Mouse (Mus musculus): ENCODE data around the gene Slc26a10.

Gene Slc26a10

GRCm38 (mm10) chr10:127183759-127184158 is 3.3 kb upstream of the Slc26a10 start:
- no peak for DNase-seq (ENCODE audit: low spot score in 2 of 2)

- DNase-seq (ENCODE audit: low spot score in 2 of 2): no peak
Measured at GRCm38 (mm10) chr10:127182624-127183023, 2.2 kb upstream of the Slc26a10 start.

GRCm38 (mm10) chr10:127181566-127181965 is 1.1 kb upstream of the Slc26a10 start:
- no peak for DNase-seq (ENCODE audit: low spot score in 2 of 2)

- no peak for DNase-seq (ENCODE audit: low spot score in 2 of 2)
Measured at GRCm38 (mm10) chr10:127180695-127181047, 226 bp upstream of the Slc26a10 start.

- no peak for DNase-seq (ENCODE audit: low spot score in 2 of 2)
Measured at GRCm38 (mm10) chr10:127178286-127179027, 2.0 kb downstream of the Slc26a10 start.

GRCm38 (mm10) chr10:127177719-127178118 is 2.7 kb downstream of the Slc26a10 start:
- DNase-seq (ENCODE audit: low spot score in 2 of 2): no peak

GRCm38 (mm10) chr10:127177235-127177634 is 3.2 kb downstream of the Slc26a10 start:
- DNase-seq (ENCODE audit: low spot score in 2 of 2): no peak

GRCm38 (mm10) chr10:127176756-127177155 is 3.7 kb downstream of the Slc26a10 start:
- DNase-seq (ENCODE audit: low spot score in 2 of 2): no peak

- no peak for DNase-seq (ENCODE audit: low spot score in 2 of 2)
Measured at GRCm38 (mm10) chr10:127176228-127176627, 4.2 kb downstream of the Slc26a10 start.

- no peak for DNase-seq (ENCODE audit: low spot score in 2 of 2)
Measured at GRCm38 (mm10) chr10:127174170-127174569, 6.3 kb downstream of the Slc26a10 start.

GRCm38 (mm10) chr10:127173148-127174065 is 7.0 kb downstream of the Slc26a10 start:
- no peak for DNase-seq (ENCODE audit: low spot score in 2 of 2)

- DNase-seq (ENCODE audit: low spot score in 2 of 2): no peak
Measured at GRCm38 (mm10) chr10:127171631-127172200, 8.7 kb downstream of the Slc26a10 start.

GRCm38 (mm10) chr10:127170837-127171272 is 9.6 kb downstream of the Slc26a10 start:
- peak; percentile 84 to 89 for DNase-seq (ENCODE audit: low spot score in 2 of 2)

- no peak for DNase-seq (ENCODE audit: low spot score in 2 of 2)
Measured at GRCm38 (mm10) chr10:127170002-127170401, 10.4 kb downstream of the Slc26a10 start.

- no peak for DNase-seq (ENCODE audit: low spot score in 2 of 2)
Measured at GRCm38 (mm10) chr10:127167614-127168192, 12.7 kb downstream of the Slc26a10 start.

GRCm38 (mm10) chr10:127166771-127167613 is 13.5 kb downstream of the Slc26a10 start:
- no peak for DNase-seq (ENCODE audit: low spot score in 2 of 2)

GRCm38 (mm10) chr10:127166404-127166715 is 14.1 kb downstream of the Slc26a10 start:
- no peak for DNase-seq (ENCODE audit: low spot score in 2 of 2)

GRCm38 (mm10) chr10:127165654-127166403 is 14.6 kb downstream of the Slc26a10 start:
- peak; percentile 72 to 73 for DNase-seq (ENCODE audit: low spot score in 2 of 2)

GRCm38 (mm10) chr10:127165354-127165653 is 15.1 kb downstream of the Slc26a10 start:
- DNase-seq (ENCODE audit: low spot score in 2 of 2): no peak

- peak; percentile 76 to 91 for DNase-seq (ENCODE audit: low spot score in 2 of 2)
Measured at GRCm38 (mm10) chr10:127164631-127165353, 15.7 kb downstream of the Slc26a10 start, which contains the start of gene B4galnt1. TSS of gene B4galnt1 (plus strand) at chr10:127165225.

Measured in natural killer cell, adult 2 months (primary cell).